Mouse (Mus musculus): ENCODE measurements around the gene Mtif3. TPM values are rescaled to one million over a fixed set of nuclear protein-coding genes. Genes with fewer than 3 reads are reported as not detected.
A peak's percentile ranks its signal among the peaks of the same experiment; 100 is the strongest.

Mtif3 gene
- polyA plus RNA-seq, 1 experiment from 2014 or later, result 29.9 TPM

DNA sequence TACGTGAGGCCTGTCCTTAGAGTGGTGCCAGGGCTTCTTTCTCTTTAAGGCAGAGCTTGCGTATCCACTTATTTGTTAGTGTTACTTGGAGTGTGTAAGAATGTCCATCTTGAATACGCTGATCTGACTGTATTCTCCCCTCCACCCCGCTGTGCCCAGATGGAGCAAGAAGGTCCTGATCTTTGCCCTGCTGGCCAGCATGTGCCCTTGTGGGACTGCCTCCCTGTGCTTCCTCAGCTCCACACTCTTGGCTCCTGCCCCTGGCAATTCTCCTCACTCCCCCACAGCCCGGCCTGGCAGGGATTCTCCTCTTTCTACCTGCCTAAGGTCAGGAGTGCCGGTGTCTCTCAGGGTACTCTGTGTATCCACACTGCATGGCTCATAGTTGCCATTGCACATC lies 17.8 kb upstream of the Mtif3 start:
- H3K4me3 ChIP-seq (ENCODE audit: low read depth, low read length), result no peak overlapping the region
- WGBS, result 84% methylated on average over 6 of the region's 6 CpGs
- no peaks in the 10 kb centered on the region for H3K9me3 ChIP-seq (ENCODE audit: control insufficient read depth)
- no peaks in the 10 kb centered on the region for H3K36me3 ChIP-seq (ENCODE audit: control insufficient read depth, insufficient read depth)
- ATAC-seq, result no peak
- no peak overlapping the region for H3K9ac ChIP-seq (ENCODE audit: low read depth, low read length)
- no peaks in the 10 kb centered on the region for H3K4me1 ChIP-seq (replicated peaks; ENCODE audit: control insufficient read depth, insufficient read depth, low read length)
- no peak for TF ChIP-seq CTCF (IDR thresholded peaks at IDR 0.05; ENCODE audit: low read depth)
- H3K27me3 ChIP-seq (replicated peaks; ENCODE audit: control insufficient read depth, insufficient read depth, low read length), result no peaks in the 10 kb centered on the region; the same call in 1 of the 2 replicates
- H3K27ac ChIP-seq (ENCODE audit: low read depth, low read length), result no peak overlapping the region
- H3K4me2 ChIP-seq (replicated peaks; ENCODE audit: low read depth), result no peak overlapping the region

DNA sequence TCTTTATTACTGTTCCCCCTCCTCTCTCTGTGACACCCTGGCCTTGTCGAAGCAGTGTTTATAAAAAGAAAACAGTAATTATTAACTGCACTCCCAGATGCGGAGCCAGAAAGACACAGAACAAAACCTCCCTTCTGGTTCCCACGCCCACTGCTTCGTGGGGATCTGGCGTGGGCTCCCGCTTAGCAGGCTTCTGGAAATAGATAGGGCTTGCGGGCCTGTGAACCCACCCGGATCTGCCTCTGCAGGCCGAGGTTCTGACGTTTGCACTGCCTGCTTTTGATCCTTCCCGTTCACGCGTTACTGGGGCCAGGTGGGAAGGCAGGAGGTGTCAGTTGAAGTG lies 11.2 kb upstream of the Mtif3 start:
- H3K4me3 ChIP-seq (ENCODE audit: low read depth, low read length), result no peak overlapping the region
- 29% methylated on average over 13 of the region's 13 CpGs for WGBS
- no peaks in the 10 kb centered on the region for H3K36me3 ChIP-seq (ENCODE audit: control insufficient read depth, insufficient read depth)
- no peaks in the 10 kb centered on the region for H3K27me3 ChIP-seq (replicated peaks; ENCODE audit: control insufficient read depth, insufficient read depth, low read length)
- no peak for TF ChIP-seq CTCF (IDR thresholded peaks at IDR 0.05; ENCODE audit: low read depth)
- H3K9ac ChIP-seq (ENCODE audit: low read depth, low read length), result no peak overlapping the region
- H3K4me2 ChIP-seq (replicated peaks; ENCODE audit: low read depth), result peak overlapping the region; percentile 13; the same call in 1 of the 2 replicates
- no peaks in the 10 kb centered on the region for H3K9me3 ChIP-seq (ENCODE audit: control insufficient read depth)
- H3K4me1 ChIP-seq (replicated peaks; ENCODE audit: control insufficient read depth, insufficient read depth, low read length), result no peaks in the 10 kb centered on the region
- ATAC-seq, result no peak
- H3K27ac ChIP-seq (ENCODE audit: low read depth, low read length), result no peak overlapping the region

DNA sequence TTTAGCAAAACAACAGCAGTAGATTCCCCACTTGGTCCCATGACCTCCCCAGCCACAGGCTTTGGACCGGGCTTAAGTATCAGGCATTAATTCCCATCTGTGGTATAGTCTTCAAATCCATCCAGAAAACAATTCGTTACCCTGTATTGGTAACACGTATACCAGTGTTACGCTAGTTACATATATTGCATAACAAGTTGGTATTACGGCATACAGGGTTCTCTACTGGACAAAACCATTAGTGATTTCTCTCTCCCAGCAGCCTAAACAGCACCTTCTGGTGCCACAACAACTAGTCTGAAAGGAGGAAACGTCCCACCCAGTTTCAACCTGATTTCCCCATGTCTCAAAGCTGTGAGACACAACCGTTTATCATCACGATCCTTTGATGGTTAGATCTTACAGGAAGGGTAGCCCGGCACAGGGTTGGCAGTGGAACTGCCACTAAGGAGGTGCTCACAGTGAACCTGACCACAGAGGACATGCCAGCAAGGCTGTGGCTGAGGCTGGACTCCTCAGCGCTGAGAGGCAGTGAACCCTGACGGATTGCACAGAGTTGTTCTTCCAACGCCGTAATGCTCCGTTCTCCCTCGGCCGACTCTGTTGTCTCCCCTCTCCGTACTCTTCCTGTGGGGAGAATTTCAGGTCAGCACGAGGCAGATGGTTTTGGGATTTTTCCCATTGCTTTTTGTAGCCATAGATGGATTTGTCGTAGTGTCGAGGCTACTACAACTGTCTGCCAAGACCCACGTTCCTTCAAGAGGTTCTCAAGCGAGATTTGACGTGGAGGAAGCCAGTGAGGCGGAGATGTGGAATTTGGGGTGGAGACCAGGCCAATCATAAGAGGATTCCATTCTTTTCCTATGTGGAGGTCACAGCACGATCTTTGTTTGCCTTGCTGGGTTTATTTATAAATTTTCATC lies 10.5 kb upstream of the Mtif3 start:
- Histone ChIP-seq H3K9ac (ENCODE audit: low read depth, low read length) (no peak overlapping the region), H3K27ac (ENCODE audit: low read depth, low read length) (no peak overlapping the region)
- ATAC-seq, result no peak

DNA sequence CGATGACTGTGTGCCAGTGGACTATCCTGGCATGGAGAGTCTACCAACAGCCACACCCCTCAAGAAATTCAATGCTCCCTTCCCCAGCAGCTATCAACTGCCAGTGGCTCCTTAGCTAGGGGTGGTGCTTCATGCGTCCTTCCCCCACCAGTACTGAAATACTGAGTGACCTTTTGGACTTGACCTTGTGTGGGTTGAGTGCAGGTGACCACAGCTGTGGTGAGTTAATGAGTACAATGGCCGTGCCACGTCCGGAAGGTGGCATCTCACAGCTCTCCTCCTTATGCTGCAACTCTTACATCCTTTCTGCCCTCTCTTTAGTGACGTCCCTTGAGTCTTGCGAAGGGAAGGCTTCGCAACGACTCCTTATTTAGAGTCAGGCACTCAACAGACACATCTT lies 9.8 kb upstream of the Mtif3 start:
- Histone ChIP-seq H3K36me3 (ENCODE audit: control insufficient read depth, insufficient read depth) (no peaks in the 10 kb centered on the region), H3K9ac (ENCODE audit: low read depth, low read length) (no peak overlapping the region), H3K4me1 (replicated peaks; ENCODE audit: control insufficient read depth, insufficient read depth, low read length) (no peaks in the 10 kb centered on the region), H3K27ac (ENCODE audit: low read depth, low read length) (no peak overlapping the region), H3K4me2 (replicated peaks; ENCODE audit: low read depth) (no peak overlapping the region), H3K4me3 (ENCODE audit: low read depth, low read length) (no peak overlapping the region), H3K9me3 (ENCODE audit: control insufficient read depth) (no peaks in the 10 kb centered on the region), H3K27me3 (replicated peaks; ENCODE audit: control insufficient read depth, insufficient read depth, low read length) (no peaks in the 10 kb centered on the region)
- 82% methylated on average over 9 of the region's 9 CpGs for WGBS
- TF ChIP-seq CTCF (IDR thresholded peaks at IDR 0.05; ENCODE audit: low read depth), result no peak
- ATAC-seq, result no peak

More for the DNA sequence above, 10.5 kb upstream of the Mtif3 start:
- no peaks in the 10 kb centered on the region for H3K36me3 ChIP-seq (ENCODE audit: control insufficient read depth, insufficient read depth)
- WGBS, result 71% methylated on average over 25 of the region's 25 CpGs
- H3K4me2 ChIP-seq (replicated peaks; ENCODE audit: low read depth), result 0 out of 2 replicates have a peak overlapping the region, but pooled peaks have one; percentile 13
- H3K4me3 ChIP-seq (ENCODE audit: low read depth, low read length), result no peak overlapping the region
- no peaks in the 10 kb centered on the region for H3K4me1 ChIP-seq (replicated peaks; ENCODE audit: control insufficient read depth, insufficient read depth, low read length)
- no peak for TF ChIP-seq CTCF (IDR thresholded peaks at IDR 0.05; ENCODE audit: low read depth)
- no peaks in the 10 kb centered on the region for H3K27me3 ChIP-seq (replicated peaks; ENCODE audit: control insufficient read depth, insufficient read depth, low read length)
- H3K9me3 ChIP-seq (ENCODE audit: control insufficient read depth), result no peaks in the 10 kb centered on the region

DNA sequence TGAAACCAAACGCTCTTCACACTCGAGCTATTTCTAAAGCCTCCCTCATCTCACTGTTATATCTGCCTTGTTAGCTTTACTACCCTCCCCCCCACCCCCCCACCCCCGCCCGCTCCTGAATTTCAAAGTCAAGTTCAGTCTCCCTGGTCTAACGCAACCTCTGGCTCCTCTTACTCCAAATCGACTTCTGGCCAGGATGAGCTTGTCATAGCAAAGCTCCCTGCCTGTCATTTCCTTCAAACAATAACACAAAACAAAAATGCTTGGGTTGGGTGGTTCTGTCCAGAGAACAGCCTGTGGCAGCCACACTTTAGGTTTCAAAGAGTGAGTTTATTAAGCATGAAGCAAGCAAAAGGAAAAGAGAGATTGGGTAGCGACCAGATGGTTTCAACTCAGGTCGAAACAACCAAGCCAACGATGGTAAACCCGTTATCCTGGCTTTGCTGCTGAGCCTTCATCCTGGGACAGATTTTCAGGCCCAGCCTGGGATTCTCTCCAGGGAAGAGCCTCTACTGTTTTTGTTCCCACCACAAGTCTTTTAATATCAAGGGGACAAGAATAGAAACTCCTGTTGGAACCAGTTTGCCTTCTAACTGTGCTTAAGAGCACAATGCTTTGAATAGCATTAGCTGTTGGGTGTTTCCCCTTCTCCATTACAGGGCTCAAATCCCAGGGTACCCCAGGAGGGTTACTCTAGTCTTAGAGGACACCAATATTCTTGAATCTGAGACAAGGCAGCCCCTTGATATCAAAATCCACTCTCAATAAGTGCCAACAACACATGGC lies 8.4 kb upstream of the Mtif3 start:
- 67% methylated on average over 10 of the region's 10 CpGs for WGBS
- no peaks in the 10 kb centered on the region for H3K9me3 ChIP-seq (ENCODE audit: control insufficient read depth)
- H3K36me3 ChIP-seq (ENCODE audit: control insufficient read depth, insufficient read depth), result no peaks in the 10 kb centered on the region
- H3K4me1 ChIP-seq (replicated peaks; ENCODE audit: control insufficient read depth, insufficient read depth, low read length), result no peaks in the 10 kb centered on the region
- no peak overlapping the region for H3K27ac ChIP-seq (ENCODE audit: low read depth, low read length)
- H3K9ac ChIP-seq (ENCODE audit: low read depth, low read length), result no peak overlapping the region
- ATAC-seq, result no peak
- no peak for TF ChIP-seq CTCF (IDR thresholded peaks at IDR 0.05; ENCODE audit: low read depth)
- no peak overlapping the region for H3K4me2 ChIP-seq (replicated peaks; ENCODE audit: low read depth)
- no peak overlapping the region for H3K4me3 ChIP-seq (ENCODE audit: low read depth, low read length)
- no peaks in the 10 kb centered on the region for H3K27me3 ChIP-seq (replicated peaks; ENCODE audit: control insufficient read depth, insufficient read depth, low read length)

DNA sequence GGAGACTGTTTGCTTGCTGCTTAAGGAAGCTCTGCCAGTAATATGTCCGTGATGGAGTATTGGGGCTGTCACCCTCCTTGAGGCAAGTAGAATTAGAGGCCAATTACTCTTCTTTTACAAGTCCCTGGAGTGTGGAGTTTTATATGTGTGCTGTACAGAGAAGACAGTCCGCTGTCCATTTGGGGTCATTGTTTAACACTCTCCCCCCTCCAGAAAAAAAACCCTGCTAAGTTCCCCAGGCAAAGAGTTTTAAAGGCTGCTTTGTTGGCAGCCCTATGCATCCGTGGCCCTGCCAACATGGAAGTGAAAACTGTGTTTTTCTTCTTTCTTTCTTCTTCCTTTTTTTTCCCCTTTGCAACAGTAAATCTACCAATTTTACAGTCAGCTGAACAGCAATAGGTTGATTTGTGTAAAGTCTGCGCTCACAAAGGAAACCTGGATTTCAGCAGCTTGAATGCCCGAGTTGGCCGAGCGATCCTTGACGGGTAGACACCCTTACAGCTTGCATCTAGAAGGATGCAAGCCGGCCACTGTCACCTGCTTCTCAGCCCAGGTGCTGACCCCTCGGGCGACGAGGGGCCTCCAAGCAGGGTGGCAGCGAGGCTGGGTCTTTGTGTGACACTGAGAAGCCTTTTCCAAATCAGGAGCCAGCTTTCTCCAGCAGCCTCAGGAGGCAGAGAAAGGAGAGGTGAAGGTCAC lies 5.2 kb upstream of the Mtif3 start:
- no peaks in the 10 kb centered on the region for H3K4me1 ChIP-seq (replicated peaks; ENCODE audit: control insufficient read depth, insufficient read depth, low read length)
- no peak overlapping the region for H3K9ac ChIP-seq (ENCODE audit: low read depth, low read length)
- no peaks in the 10 kb centered on the region for H3K9me3 ChIP-seq (ENCODE audit: control insufficient read depth)
- TF ChIP-seq CTCF (IDR thresholded peaks at IDR 0.05; ENCODE audit: low read depth), result no peak
- no peak for ATAC-seq
- WGBS, result 78% methylated on average over 13 of the region's 13 CpGs
- no peaks in the 10 kb centered on the region for H3K27me3 ChIP-seq (replicated peaks; ENCODE audit: control insufficient read depth, insufficient read depth, low read length)
- H3K27ac ChIP-seq (ENCODE audit: low read depth, low read length), result no peak overlapping the region
- H3K4me3 ChIP-seq (ENCODE audit: low read depth, low read length), result no peak overlapping the region
- no peak overlapping the region for H3K4me2 ChIP-seq (replicated peaks; ENCODE audit: low read depth)
- H3K36me3 ChIP-seq (ENCODE audit: control insufficient read depth, insufficient read depth), result no peaks in the 10 kb centered on the region

Measured in intestine, postnatal 0 days (tissue).